Mouse (Mus musculus): ENCODE measurements at regions not wholly inside any gene's neighbourhood (a gene's known extent, or its start where the extent isn't known, plus 50 kb on each side); places are given as distances from the start of the nearest gene placed in this dataset.

- no peak for DNase-seq
These were observed 63.5 kb upstream of the Kazn start for GRCm38 (mm10) chr4:142302724-142303120.

GRCm38 (mm10) chr4:142302041-142302723 is 63.0 kb upstream of the Kazn start:
- DNase-seq, result no peak

GRCm38 (mm10) chr4:142298770-142299337 is 59.7 kb upstream of the Kazn start:
- DNase-seq, result no peak

GRCm38 (mm10) chr4:142292760-142293159 is 53.6 kb upstream of the Kazn start:
- DNase-seq, result no peak

GRCm38 (mm10) chr4:142292334-142292733 is 53.1 kb upstream of the Kazn start:
- DNase-seq, result no peak

- DNase-seq, result no peak
These were observed 52.2 kb upstream of the Kazn start for GRCm38 (mm10) chr4:142291366-142291765.
